Mouse (Mus musculus) liver, embryonic 13.5 days (tissue): Measurements from ENCODE around the gene Tcf7l1. TPM values are rescaled to one million over a fixed set of nuclear protein-coding genes. Genes with fewer than 3 reads are reported as not detected.

Experiments used
- ATAC-seq: fragments of 200-750 bp; cut with Nextera tagmentation; 2 replicates; pipeline ENCODE4 v1.8.0; 2017; ENCODE audit warnings: low read depth, mild to moderate bottlenecking, moderate number of reproducible peaks, moderate library complexity
- DNase-seq: peaks from one replicate; pipeline ENCODE4 v3.0.0; 2022
- H3K27ac ChIP-seq: fragments of 300-500 bp; sonication (generic); 2 replicates; pipeline ENCODE4 v1.5.1; 2015; ENCODE audit warnings: moderate library complexity, mild to moderate bottlenecking, inconsistent platforms
- H3K27me3 ChIP-seq: fragments of 300-500 bp; sonication (generic); 2 replicates; pipeline ENCODE4 v1.6.1; 2015; ENCODE audit warnings: mild to moderate bottlenecking, inconsistent platforms
- H3K36me3 ChIP-seq: fragments of 300-500 bp; sonication (generic); 2 replicates; pipeline ENCODE4 v1.6.1; 2015; ENCODE audit warnings: mild to moderate bottlenecking, inconsistent platforms
- H3K4me1 ChIP-seq: fragments of 300-500 bp; sonication (generic); replicated peaks from 2 replicates; pipeline ENCODE4 v1.6.1; 2015; ENCODE audit warnings: inconsistent platforms
- H3K4me2 ChIP-seq: fragments of 300-500 bp; sonication (generic); 2 replicates; pipeline ENCODE4 v1.6.1; 2015; ENCODE audit warnings: inconsistent platforms, mild to moderate bottlenecking, moderate library complexity
- H3K4me3 ChIP-seq: fragments of 300-500 bp; sonication (generic); replicated peaks from 2 replicates; pipeline ENCODE4 v1.5.1; 2015; ENCODE audit warnings: mild to moderate bottlenecking, inconsistent platforms
- H3K9ac ChIP-seq: fragments of 300-500 bp; sonication (generic); 2 replicates; pipeline ENCODE4 v1.6.1; 2015; ENCODE audit warnings: mild to moderate bottlenecking, inconsistent platforms
- H3K9me3 ChIP-seq: fragments of 300-500 bp; sonication (generic); replicated peaks from 2 replicates; pipeline ENCODE4 v1.6.1; 2016; ENCODE audit warnings: inconsistent platforms
- WGBS: fragments of 180-500 bp; shearing (Covaris S2); methylation state at CpG from one replicate; pipeline ENCODE4 v1.1.7; 2015; ENCODE audit not compliant: insufficient replicate concordance; 5-methylcytosine and 5-hydroxymethylcytosine counted together
- polyA plus RNA-seq: library from polyadenylated mRNA; unstranded; fragments of >200 nt; fragmentation: Nextera tagmentation; extraction: Ambion mirVana; gene quantifications from 2 replicates; pipeline ENCODE4 v1.2.1, GENCODE M21; 2015

The Tcf7l1 gene
- polyA plus RNA-seq, 1 experiment from 2014 or later, result 3.3 TPM

DNA sequence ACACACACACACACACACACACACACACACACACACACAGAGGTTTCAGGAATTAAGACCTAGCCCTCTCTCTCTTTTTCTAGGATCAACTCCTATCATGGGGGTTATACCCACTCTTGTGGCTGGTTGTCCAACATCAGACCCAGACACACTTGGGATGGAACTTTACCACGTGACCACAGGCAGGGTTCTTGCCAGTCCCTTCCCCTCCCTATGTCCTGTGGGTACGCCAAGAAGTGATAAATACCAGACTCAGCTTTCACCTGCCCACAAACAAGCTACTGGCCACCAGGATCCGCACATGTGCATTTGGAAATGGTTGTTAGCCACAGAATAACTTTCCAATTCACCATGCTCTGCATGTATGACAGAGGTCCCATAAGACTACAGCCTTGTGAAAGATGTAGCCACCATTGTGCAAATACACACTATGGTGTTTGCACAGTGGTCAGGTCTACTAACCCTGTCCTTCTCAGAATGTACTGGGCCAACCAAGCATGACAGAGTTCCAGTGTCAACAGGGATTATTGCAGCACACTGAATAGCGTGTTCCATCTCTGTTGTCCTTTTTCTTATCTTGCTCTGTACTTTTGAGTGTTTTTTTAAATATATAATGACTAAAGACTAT is 20.6 kb upstream of the Tcf7l1 start:
- H3K4me2 ChIP-seq, result no peak overlapping the region
- no peak overlapping the region for H3K27ac ChIP-seq
- no peaks in the 10 kb centered on the region for H3K9me3 ChIP-seq
- H3K36me3 ChIP-seq, result no peaks in the 10 kb centered on the region
- 56% methylated on average over 4 of the region's 4 CpGs for WGBS
- ATAC-seq, result peak; percentile 51; the same call in 1 of the 2 replicates
- H3K4me3 ChIP-seq, result no peak overlapping the region
- 0 out of 2 replicates have a peak, but pooled peaks cover 3% of the 10 kb centered on the region for H3K4me1 ChIP-seq
- H3K27me3 ChIP-seq, result no peaks in the 10 kb centered on the region
- DNase-seq, result no peak
- H3K9ac ChIP-seq, result peak overlapping the region; percentile 26; the same call in 1 of the 2 replicates

DNA sequence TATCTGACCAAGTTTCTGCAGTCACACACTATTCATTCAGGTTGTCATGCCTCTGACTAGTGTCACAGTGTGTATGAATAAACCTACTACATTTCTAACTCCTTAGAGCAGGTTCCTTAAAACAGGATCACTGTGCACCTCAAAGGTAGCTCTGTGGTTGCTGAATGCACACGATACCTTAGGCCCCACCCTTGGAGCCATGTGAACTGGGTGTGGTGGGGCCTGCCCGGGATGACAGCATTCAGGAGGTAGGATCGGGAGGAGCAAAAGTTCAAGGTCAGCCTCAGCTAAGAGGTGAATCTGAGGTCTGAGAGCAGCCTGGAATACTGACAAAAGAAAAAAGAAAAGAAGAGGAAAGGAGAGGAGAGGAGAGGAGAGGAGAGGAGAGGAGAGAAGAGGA is 19.3 kb upstream of the Tcf7l1 start:
- 32% methylated on average over 3 of the region's 3 CpGs for WGBS

DNA sequence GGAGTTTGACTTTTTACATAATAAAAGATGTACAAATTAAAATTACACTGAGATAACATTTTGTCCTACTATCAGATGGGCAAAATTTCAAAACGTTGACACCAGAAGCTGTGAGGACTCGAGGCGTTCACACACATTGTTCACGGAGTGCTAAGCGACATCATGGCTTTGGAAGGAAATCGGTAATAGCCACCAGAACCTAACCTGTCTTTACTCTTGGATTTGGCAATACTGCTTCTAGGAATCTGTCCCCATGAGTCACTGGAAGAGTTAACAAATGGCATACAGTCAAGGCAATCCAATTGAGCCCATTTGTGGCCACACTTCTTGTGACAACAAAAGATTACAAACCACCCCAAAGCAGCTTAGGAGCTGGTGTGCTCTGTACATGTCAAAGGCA is 14.6 kb upstream of the Tcf7l1 start:
- no peaks in the 10 kb centered on the region for H3K4me1 ChIP-seq
- ATAC-seq (no peak), DNase-seq (no peak)
- no peaks in the 10 kb centered on the region for H3K27me3 ChIP-seq
- H3K36me3 ChIP-seq, result no peaks in the 10 kb centered on the region
- no peak overlapping the region for H3K9ac ChIP-seq
- 70% methylated on average over 6 of the region's 6 CpGs for WGBS
- no peaks in the 10 kb centered on the region for H3K9me3 ChIP-seq
- H3K27ac ChIP-seq, result no peak overlapping the region
- H3K4me3 ChIP-seq, result no peak overlapping the region
- no peak overlapping the region for H3K4me2 ChIP-seq

More for the DNA sequence above, 19.3 kb upstream of the Tcf7l1 start:
- H3K27me3 ChIP-seq, result no peaks in the 10 kb centered on the region
- H3K9ac ChIP-seq, result no peak overlapping the region
- no peak overlapping the region for H3K27ac ChIP-seq
- H3K4me3 ChIP-seq, result no peak overlapping the region
- no peak overlapping the region for H3K4me2 ChIP-seq
- H3K36me3 ChIP-seq, result no peaks in the 10 kb centered on the region
- H3K4me1 ChIP-seq, result 0 out of 2 replicates have a peak, but pooled peaks cover 3% of the 10 kb centered on the region
- DNase-seq (no peak), ATAC-seq (no peak)
- no peaks in the 10 kb centered on the region for H3K9me3 ChIP-seq

DNA sequence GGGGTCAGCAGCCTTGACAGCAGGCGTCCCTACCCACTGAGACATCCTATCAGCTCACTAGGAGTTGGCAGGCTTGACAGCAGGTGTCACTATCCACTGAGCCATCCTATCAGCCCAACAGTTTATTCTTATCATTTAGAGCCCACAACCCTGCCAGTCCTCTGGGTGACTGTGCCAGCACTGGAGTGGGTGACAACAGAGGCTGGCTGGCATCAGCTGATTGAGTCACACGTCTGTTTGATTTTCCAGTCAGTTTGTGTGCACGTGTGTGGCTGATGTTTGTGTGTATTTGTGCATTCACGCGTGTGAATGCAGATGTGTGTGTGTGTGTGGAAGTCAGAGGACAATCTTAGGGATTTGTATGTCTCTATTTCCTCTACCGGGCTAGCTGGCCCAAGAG is 13.1 kb upstream of the Tcf7l1 start:
- no peak for DNase-seq
- WGBS, result 69% methylated on average over 6 of the region's 6 CpGs

DNA sequence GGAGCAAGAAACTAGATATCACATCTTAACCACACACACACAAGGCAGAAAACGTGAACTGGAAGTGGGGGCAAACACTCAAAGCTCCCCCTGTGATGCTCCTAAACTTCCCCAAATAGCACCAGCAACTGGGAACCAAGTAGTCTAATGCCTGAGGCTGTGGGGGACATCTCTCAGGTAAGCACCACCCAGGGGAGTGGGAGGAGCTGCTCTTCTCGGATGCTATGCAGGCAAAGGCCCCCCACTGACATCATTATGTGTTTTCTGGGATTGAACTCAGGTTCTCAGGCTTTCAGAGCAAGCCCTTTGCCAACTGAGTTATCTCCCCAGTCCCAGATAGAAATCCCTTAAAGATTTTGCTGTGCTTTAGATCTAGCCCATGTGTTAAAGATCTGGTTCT is 11.6 kb upstream of the Tcf7l1 start:
- WGBS, result 17% methylated on average over 2 of the region's 2 CpGs
- no peak overlapping the region for H3K4me3 ChIP-seq
- H3K9ac ChIP-seq, result no peak overlapping the region
- no peaks in the 10 kb centered on the region for H3K4me1 ChIP-seq
- no peak overlapping the region for H3K4me2 ChIP-seq
- ATAC-seq, result no peak
- no peaks in the 10 kb centered on the region for H3K27me3 ChIP-seq
- H3K9me3 ChIP-seq, result no peaks in the 10 kb centered on the region
- DNase-seq, result no peak
- no peaks in the 10 kb centered on the region for H3K36me3 ChIP-seq
- no peak overlapping the region for H3K27ac ChIP-seq

More for the DNA sequence above, 13.1 kb upstream of the Tcf7l1 start:
- no peak for ATAC-seq
- Histone ChIP-seq H3K4me3 (no peak overlapping the region), H3K36me3 (no peaks in the 10 kb centered on the region), H3K9ac (no peak overlapping the region), H3K4me2 (no peak overlapping the region), H3K9me3 (no peaks in the 10 kb centered on the region), H3K27me3 (no peaks in the 10 kb centered on the region), H3K27ac (no peak overlapping the region), H3K4me1 (no peaks in the 10 kb centered on the region)

DNA sequence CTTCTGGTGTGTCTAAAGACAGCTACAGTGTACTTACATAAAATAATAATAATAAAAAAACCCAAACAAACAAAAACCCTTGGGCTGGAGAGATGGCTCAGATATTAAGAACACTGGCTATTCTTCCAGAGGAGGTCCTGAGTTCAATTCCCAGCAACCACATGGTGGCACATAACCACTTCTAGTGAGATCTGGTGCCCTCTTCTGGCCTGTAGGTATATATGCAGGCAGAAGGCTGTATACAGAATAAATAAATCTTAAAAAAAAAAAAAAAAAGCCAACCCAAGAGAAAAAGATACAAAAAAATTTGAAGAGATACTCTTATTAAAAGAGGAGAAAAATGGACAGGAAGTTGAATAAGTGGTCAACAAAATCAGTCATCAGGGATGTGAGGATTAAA is 8.7 kb upstream of the Tcf7l1 start:
- no peak overlapping the region for H3K4me3 ChIP-seq
- ATAC-seq, result no peak
- DNase-seq, result no peak
- no peaks in the 10 kb centered on the region for H3K36me3 ChIP-seq
- H3K27me3 ChIP-seq, result no peaks in the 10 kb centered on the region
- H3K4me2 ChIP-seq, result no peak overlapping the region
- no peaks in the 10 kb centered on the region for H3K4me1 ChIP-seq
- H3K27ac ChIP-seq, result no peak overlapping the region
- H3K9ac ChIP-seq, result no peak overlapping the region
- no peaks in the 10 kb centered on the region for H3K9me3 ChIP-seq

DNA sequence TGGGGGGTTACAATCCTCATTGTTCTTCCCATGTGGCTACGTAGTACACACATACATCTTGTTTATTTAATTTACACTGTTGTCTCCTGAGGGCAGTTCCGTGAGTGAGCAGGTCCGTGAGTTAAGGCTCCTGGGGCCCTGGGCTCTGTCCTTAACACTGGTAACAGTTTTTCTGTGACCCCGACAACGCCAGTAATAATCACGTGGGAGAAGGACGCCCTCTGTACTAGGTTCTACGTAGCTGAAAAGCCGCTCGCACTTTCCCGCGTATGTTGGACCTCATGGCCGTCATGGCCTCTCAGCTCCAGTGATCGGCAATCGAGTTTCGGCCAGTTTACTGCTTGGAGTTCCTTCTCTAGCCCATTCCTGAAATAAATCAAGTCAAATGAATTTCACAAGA is 6.4 kb upstream of the Tcf7l1 start:
- 55% methylated on average over 16 of the region's 16 CpGs for WGBS
- Histone ChIP-seq H3K4me3 (no peak overlapping the region), H3K4me2 (no peak overlapping the region), H3K27me3 (peaks cover 5% of the 10 kb centered on the region), H3K27ac (no peak overlapping the region), H3K36me3 (no peaks in the 10 kb centered on the region), H3K4me1 (no peaks in the 10 kb centered on the region), H3K9me3 (no peaks in the 10 kb centered on the region), H3K9ac (no peak overlapping the region)
- DNase-seq (no peak), ATAC-seq (no peak)

DNA sequence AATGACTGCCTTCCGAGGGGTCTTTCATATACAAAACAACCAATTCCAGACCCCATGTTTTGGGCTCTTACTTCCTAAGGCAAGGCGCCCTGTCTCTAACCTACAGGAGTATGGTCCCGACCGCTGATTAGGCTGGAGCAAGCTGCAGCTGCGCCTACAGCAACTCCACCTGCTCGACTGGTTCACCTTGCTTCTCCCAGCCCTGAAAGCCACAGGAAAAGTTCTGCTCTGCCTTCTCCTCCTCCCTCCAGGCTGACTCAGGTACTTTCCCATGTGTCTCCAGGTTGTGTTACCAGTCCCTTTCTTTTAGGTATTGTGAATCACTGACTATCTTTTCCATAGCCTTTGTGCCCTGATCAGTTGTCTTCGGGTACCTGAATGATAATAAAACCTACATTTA is 5.8 kb upstream of the Tcf7l1 start:
- H3K4me1 ChIP-seq, result no peaks in the 10 kb centered on the region
- no peak for ATAC-seq
- no peak overlapping the region for H3K9ac ChIP-seq
- DNase-seq, result no peak
- no peak overlapping the region for H3K27ac ChIP-seq
- no peak overlapping the region for H3K4me3 ChIP-seq
- WGBS, result 52% methylated on average over 7 of the region's 7 CpGs
- H3K4me2 ChIP-seq, result no peak overlapping the region
- H3K9me3 ChIP-seq, result no peaks in the 10 kb centered on the region
- peaks cover 11% of the 10 kb centered on the region for H3K27me3 ChIP-seq
- H3K36me3 ChIP-seq, result no peaks in the 10 kb centered on the region

DNA sequence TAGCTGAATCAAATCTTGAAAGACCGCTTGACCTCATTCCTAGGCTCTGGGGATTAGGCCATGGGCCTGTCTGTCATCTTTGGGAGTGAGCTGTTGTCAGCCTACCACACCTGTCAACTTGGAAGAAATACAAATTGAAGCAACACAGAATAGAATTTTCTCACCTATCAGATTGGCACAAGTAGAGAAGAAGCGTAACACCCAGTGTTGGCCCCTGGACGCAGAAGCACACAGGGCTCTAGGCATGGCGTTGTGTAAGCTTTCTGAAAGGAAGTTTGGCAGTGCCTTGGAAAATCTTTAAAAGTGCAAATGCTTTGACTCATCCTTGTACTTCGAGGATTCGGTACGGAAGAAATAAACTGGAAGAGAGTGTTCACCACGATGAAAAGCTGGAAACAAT is 3.6 kb upstream of the Tcf7l1 start:
- DNase-seq (no peak), ATAC-seq (no peak)
- Histone ChIP-seq H3K4me2 (no peak overlapping the region), H3K9me3 (no peaks in the 10 kb centered on the region), H3K27ac (no peak overlapping the region), H3K36me3 (no peaks in the 10 kb centered on the region), H3K27me3 (peaks cover 33% of the 10 kb centered on the region), H3K9ac (no peak overlapping the region), H3K4me3 (no peak overlapping the region), H3K4me1 (peaks cover 6% of the 10 kb centered on the region; the same call in 1 of the 2 replicates)
- WGBS, result 80% methylated on average over 8 of the region's 8 CpGs

DNA sequence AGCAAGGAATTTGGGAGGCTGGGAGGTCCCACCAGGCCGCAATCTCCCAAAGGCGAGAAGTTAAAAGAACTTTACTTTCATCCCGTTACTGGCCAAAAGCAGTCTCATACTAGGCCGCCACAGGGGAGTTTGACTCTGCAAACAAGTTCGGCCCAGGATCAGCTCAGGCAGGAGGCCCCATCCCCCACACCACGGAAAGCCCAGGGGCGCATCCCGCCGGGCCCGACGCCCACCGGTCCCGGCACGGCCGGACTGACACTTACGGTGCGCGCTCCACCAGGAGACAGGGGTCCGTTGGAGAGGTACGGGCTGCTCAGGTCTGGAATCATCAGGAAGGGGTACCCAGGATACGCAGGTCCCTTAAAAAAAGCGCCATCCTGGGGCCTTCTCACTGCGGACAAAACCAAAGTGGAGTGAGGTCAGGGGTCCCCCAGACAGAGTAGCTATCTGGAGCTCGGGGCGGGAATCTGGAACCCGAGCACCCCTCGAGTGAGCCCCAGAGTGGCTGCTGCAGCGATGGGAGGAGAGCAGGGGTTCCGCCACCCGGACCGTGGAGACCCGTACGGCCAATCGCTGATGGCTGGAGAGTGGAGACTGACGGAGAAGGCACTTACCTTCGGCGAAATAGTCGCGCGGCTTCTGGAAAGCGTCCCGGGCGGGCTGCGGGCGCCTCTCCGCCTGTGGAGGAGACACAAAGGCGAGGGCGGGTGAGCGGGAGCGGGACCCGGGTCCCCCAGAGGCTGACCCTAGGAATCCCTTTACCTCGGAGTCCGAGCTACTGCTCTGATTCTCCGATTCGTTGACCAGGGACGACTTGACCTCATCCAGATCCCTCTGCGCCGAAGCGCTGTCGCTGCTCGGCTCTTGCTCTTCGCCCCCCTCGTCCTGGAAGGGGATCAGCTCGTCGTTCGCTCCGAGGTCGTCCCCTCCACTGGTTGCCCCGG is 834 bp downstream of the Tcf7l1 start:
- peak overlapping the region; percentile 67 for H3K9ac ChIP-seq
- ATAC-seq, result peak; percentile 22; the same call in 1 of the 2 replicates
- 2% methylated on average over 69 of the region's 69 CpGs for WGBS
- H3K4me1 ChIP-seq, result peaks cover 14% of the 10 kb centered on the region; the same call in 1 of the 2 replicates
- H3K4me2 ChIP-seq, result peak overlapping the region; percentile 72
- no peaks in the 10 kb centered on the region for H3K9me3 ChIP-seq
- H3K4me3 ChIP-seq, result peak overlapping the region; percentile 64
- H3K27ac ChIP-seq, result peak overlapping the region; percentile 58
- H3K27me3 ChIP-seq, result peaks cover 46% of the 10 kb centered on the region
- DNase-seq, result no peak
- H3K36me3 ChIP-seq, result no peaks in the 10 kb centered on the region

DNA sequence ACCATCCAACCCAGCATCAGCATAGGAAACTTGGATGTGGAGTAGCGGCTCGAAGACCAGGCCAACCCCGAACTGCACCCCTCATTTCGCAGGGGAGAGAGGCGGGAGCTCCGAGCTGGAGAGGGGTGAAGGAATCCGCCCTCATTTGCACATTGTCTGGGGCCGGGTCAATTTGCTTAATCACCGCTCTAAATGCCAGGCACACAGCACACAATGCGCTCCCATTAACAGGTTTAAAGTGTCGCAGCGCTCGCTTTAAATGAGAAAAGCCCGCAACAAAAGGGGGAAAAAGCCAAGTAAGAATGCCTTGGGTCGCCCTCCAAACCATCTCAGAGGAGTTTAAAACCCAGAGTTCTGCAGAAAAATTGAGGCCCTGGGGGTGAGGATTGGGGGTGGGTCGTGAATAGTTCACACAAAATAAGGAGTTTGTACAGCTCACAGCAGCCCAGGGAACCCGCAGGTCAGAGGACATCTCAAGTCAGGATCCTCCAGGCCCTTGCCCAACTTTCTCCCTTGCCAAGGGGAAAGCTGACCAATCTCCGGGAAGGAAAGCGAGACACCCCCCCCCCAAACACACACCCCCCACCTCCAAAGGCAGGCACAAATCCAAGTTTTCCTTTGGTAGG is 1.6 kb downstream of the Tcf7l1 start:
- no peaks in the 10 kb centered on the region for H3K9me3 ChIP-seq
- peak overlapping the region; percentile 72 for H3K4me2 ChIP-seq
- 22% methylated on average over 19 of the region's 19 CpGs for WGBS
- peak overlapping the region; percentile 67 for H3K9ac ChIP-seq
- H3K27ac ChIP-seq, result no peak overlapping the region
- ATAC-seq (no peak), DNase-seq (no peak)
- no peaks in the 10 kb centered on the region for H3K36me3 ChIP-seq
- H3K4me3 ChIP-seq, result peak overlapping the region; percentile 64
- peaks cover 46% of the 10 kb centered on the region for H3K27me3 ChIP-seq
- H3K4me1 ChIP-seq, result peaks cover 14% of the 10 kb centered on the region; the same call in 1 of the 2 replicates
